Mouse (Mus musculus) liver, embryonic 14.5 days (tissue): ENCODE results near the gene 1810046K07Rik. TPM values are rescaled to one million over a fixed set of nuclear protein-coding genes. Genes with fewer than 3 reads are reported as not detected.

Experiments
- ATAC-seq: fragments of 200-750 bp; cut with Nextera tagmentation; 2 replicates; pipeline ENCODE4 v1.8.0; 2017; ENCODE audit warnings: moderate number of reproducible peaks, mild to moderate bottlenecking, moderate library complexity; ENCODE audit not compliant: insufficient read depth
- DNase-seq, 3 experiments: peaks; one replicate each; pipeline ENCODE4 v3.0.0-alpha.2; 2012 to 2013; ENCODE audit warnings: low read depth in 3 of 3, low spot score in 3 of 3
- H3K27ac ChIP-seq: fragments of 300-500 bp; sonication (generic); 2 replicates; pipeline ENCODE4 v1.5.1; 2014; ENCODE audit warnings: moderate library complexity, mild to moderate bottlenecking, control low read depth, inconsistent platforms
- H3K27me3 ChIP-seq: fragments of 300-500 bp; sonication (generic); 2 replicates; pipeline ENCODE4 v1.6.1; 2014; ENCODE audit warnings: mild to moderate bottlenecking, low read length, moderate library complexity; ENCODE audit not compliant: control insufficient read depth, insufficient read depth
- H3K36me3 ChIP-seq: fragments of 300-500 bp; sonication (generic); replicated peaks from 2 replicates; pipeline ENCODE4 v1.6.1; 2014; ENCODE audit warnings: low read depth; ENCODE audit not compliant: control insufficient read depth, insufficient read depth
- H3K4me1 ChIP-seq, 2 experiments: fragments of 200-500 bp in 1 of 2; fragments of 300-500 bp in 1 of 2; sonication (generic) in 1 of 2; replicated peaks; 2 replicates each; pipeline ENCODE4 v1.6.1; 2012 to 2014; ENCODE audit warnings: antibody characterized with exemption in 1 of 2, inconsistent platforms in 1 of 2, low read length in 1 of 2; ENCODE audit not compliant: control insufficient read depth in 2 of 2, insufficient read depth in 2 of 2
- H3K4me2 ChIP-seq: fragments of 300-500 bp; sonication (generic); 2 replicates; pipeline ENCODE4 v1.6.1; 2014; ENCODE audit warnings: low read depth, mild to moderate bottlenecking, control low read depth, moderate library complexity
- H3K4me3 ChIP-seq, 2 experiments: fragments of 200-500 bp in 1 of 2; fragments of 300-500 bp in 1 of 2; sonication (generic) in 1 of 2; 2 replicates each; pipeline ENCODE4 v1.5.1; 2012 to 2014; ENCODE audit warnings: low read depth in 2 of 2, low read length in 2 of 2, mild to moderate bottlenecking in 2 of 2, control low read depth in 1 of 2, inconsistent platforms in 1 of 2, moderate library complexity in 1 of 2; ENCODE audit not compliant: insufficient read depth in 1 of 2
- H3K9ac ChIP-seq: fragments of 300-500 bp; sonication (generic); replicated peaks from 2 replicates; pipeline ENCODE4 v1.6.1; 2014; ENCODE audit warnings: mild to moderate bottlenecking, control low read depth, moderate library complexity
- H3K9me3 ChIP-seq: fragments of 300-500 bp; sonication (generic); 2 replicates; pipeline ENCODE4 v1.6.1; 2016; ENCODE audit warnings: low read length, mixed read lengths; ENCODE audit not compliant: control insufficient read depth
- CTCF ChIP-seq: IDR thresholded peaks from 2 replicates; pipeline ENCODE4 v1.5.1; 2016; ENCODE audit warnings: antibody characterized with exemption, low read depth, control low read depth
- EP300 ChIP-seq: IDR thresholded peaks from 2 replicates; pipeline ENCODE4 v1.6.1; 2016; ENCODE audit warnings: antibody characterized with exemption, low read depth
- WGBS: fragments of 180-500 bp; shearing (Covaris S2); extraction: QIAGEN DNeasy Blood & Tissue Kit; methylation state at CpG from one replicate; pipeline ENCODE4 v1.1.7; 2014; ENCODE audit not compliant: insufficient replicate concordance; 5-methylcytosine and 5-hydroxymethylcytosine counted together
- polyA plus RNA-seq, 2 experiments: library from polyadenylated mRNA; depleted of rRNA in 1 of 2; stranded (reverse) in 1 of 2; unstranded in 1 of 2; fragments of >200 nt; fragmentation: Nextera tagmentation in 1 of 2; extraction: Ambion mirVana in 1 of 2; gene quantifications; 2 replicates each; pipeline versions ENCODE4 v1.2.1 to v1.2.3; 2012 to 2014

The 1810046K07Rik gene
- polyA plus RNA-seq, 2 experiments = 0.07 to 0.08 TPM

DNA sequence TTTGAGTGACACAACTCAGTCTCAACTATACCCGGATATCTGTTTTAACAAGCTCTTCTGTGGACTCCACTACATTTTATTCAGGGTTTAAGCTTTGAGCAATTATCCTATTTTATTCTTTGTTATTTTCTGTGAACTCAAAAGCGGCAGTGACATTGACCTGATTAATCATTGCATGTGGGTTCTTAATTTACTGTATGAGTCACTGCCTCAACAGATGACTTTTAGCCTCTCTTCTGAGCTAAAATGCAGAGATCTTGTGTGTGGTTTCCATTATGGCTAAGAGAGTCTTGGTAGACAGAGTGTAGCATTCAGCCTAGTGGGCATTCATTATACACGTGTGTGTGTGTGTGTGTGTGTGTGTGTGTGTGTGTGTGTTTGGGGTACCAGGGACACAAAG lies 24.2 kb upstream of the 1810046K07Rik start:
- TF ChIP-seq CTCF = no peak
- TF ChIP-seq EP300 = no peak
- ATAC-seq (no peak), DNase-seq (no peak)
- no peak overlapping the region for H3K4me3 ChIP-seq
- H3K4me2 ChIP-seq = no peak overlapping the region
- H3K27me3 ChIP-seq = no peaks in the 10 kb centered on the region; the same call in 1 of the 2 replicates
- H3K36me3 ChIP-seq = no peaks in the 10 kb centered on the region
- no peaks in the 10 kb centered on the region for H3K4me1 ChIP-seq
- no peak overlapping the region for H3K27ac ChIP-seq
- 56% methylated on average over 3 of the region's 3 CpGs for WGBS
- H3K9ac ChIP-seq = no peak overlapping the region
- H3K9me3 ChIP-seq = no peaks in the 10 kb centered on the region

DNA sequence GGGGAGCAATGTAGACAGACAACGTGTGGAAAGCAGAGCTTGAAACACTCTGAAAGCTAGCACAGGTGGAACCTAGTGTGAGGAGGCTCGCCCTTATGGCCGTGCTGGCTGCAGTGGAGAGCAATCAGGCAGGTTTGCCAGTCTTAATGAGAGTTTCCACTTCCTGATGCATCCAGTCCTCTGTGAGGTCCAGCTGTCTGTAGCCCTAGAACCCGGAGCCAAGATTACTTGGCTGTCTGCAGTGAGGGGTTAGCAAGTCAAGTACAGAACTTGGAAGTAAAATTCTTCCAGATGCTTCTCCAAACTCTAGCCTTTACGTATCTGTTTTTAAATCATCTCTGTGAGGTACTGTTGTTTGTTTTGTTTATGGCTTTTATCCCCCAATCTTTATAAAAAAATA lies 20.7 kb upstream of the 1810046K07Rik start:
- no peak for ATAC-seq
- DNase-seq = no peak
- Histone ChIP-seq H3K27ac (no peak overlapping the region), H3K4me2 (no peak overlapping the region), H3K36me3 (no peaks in the 10 kb centered on the region), H3K9me3 (no peaks in the 10 kb centered on the region), H3K27me3 (no peaks in the 10 kb centered on the region), H3K9ac (no peak overlapping the region), H3K4me3 (no peak overlapping the region), H3K4me1 (no peaks in the 10 kb centered on the region)
- TF ChIP-seq CTCF = no peak
- no peak for TF ChIP-seq EP300
- 59% methylated on average over 5 of the region's 5 CpGs for WGBS

DNA sequence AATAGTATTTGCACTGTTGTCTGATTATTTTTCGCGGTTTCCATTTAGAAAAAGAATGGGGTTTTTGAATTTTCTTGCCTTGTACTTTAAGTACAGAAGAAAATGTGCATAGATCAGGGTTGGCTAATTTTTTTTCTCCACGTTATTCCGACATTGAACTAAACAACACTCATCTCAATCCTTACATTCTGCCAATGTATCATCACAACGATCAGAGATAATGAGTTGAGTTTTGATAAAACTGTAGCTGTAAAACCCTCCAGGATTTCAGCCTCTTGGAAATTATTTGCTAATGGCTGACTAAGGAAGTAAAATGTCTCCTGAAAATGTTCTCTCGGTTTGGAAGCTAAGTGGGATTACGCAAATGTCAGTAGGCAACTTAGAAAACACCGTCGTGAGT lies 17.1 kb upstream of the 1810046K07Rik start:
- Histone ChIP-seq H3K27ac (no peak overlapping the region), H3K9ac (no peak overlapping the region), H3K4me2 (no peak overlapping the region), H3K4me3 (no peak overlapping the region), H3K9me3 (no peaks in the 10 kb centered on the region), H3K27me3 (no peaks in the 10 kb centered on the region), H3K4me1 (no peaks in the 10 kb centered on the region), H3K36me3 (no peaks in the 10 kb centered on the region)
- DNase-seq (no peak), ATAC-seq (no peak)
- WGBS = 73% methylated on average over 9 of the region's 9 CpGs
- no peak for TF ChIP-seq CTCF
- no peak for TF ChIP-seq EP300

DNA sequence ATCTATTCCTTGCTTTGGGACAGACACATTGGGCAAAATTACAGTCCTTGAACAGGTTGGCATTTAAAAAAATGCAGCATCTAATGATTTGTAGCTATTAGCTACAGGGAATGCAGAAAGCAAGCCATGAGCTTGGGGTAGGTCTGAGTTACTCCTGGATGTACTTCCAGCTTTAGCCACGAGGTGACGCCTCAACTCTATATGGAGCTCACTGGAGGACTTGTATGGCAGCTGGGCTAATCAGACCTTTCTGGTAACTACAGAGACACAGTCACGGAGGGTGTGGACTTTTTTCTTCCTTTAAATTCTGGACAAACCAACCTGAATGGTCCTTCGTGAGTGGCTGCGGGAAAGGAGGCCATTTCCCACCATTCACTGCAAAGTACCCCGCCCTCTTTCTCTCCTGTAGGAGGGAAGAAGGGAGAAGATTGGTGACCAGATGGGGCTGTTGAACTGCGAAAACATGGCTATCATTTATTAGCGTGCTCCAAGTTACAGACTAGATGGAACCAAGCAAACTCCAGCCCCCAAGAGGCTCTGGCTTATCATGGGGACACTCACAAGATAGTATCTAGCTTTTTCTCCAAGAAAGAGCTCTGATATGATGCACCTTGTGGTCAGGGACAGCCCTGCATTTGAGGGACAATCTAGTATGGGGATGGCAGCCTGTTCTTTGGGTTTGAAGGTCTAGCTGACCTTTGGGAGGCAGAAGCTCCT lies 6.7 kb upstream of the 1810046K07Rik start:
- H3K27ac ChIP-seq = no peak overlapping the region
- no peaks in the 10 kb centered on the region for H3K4me1 ChIP-seq
- ATAC-seq (no peak), DNase-seq (peak; percentile 17 to 34 (median 22))
- WGBS = 17% methylated on average over 8 of the region's 8 CpGs
- no peaks in the 10 kb centered on the region for H3K9me3 ChIP-seq
- H3K4me3 ChIP-seq = no peak overlapping the region
- no peak overlapping the region for H3K4me2 ChIP-seq
- no peaks in the 10 kb centered on the region for H3K36me3 ChIP-seq
- H3K9ac ChIP-seq = no peak overlapping the region
- TF ChIP-seq EP300 = no peak
- peak; percentile 76 for TF ChIP-seq CTCF
- no peaks in the 10 kb centered on the region for H3K27me3 ChIP-seq

DNA sequence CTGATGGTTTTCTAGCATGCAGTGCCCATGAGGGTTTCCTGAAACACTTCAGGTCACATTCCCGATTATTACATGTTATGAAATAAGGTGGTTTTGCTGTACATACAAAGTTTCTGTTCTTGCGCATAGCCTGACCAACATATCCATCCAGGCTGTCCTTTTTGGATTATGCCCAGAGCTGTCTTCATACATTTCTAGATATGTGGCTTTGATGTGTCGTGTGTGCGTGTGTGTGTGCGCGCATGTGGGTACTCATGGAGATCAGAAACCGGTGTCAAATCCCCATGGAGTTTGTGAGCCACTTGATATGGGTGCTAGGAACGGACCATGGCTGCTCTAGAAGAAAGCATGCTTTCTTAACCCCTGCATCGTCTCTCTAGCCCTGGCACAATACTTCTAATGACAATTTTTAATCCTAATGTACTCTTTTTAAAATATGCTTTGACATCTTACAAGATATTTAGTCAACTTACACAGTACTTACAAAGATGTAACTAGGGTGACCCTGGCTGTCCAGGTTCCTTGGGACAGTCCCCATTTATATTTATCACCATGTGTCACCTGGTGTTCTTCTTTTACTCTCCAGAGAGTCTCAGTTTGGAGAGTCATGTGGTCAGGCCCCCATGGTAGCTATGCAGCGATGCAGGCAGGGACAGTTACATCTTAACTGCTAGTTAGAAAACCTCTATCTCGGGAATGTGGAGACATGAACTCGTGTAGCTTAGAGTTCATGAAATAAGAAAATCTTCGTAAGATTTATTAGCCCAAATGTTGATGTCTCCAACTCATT lies 2.9 kb upstream of the 1810046K07Rik start:
- no peak overlapping the region for H3K4me3 ChIP-seq
- 67% methylated on average over 13 of the region's 13 CpGs for whole genome bisulfite sequencing
- H3K27me3 ChIP-seq = no peaks in the 10 kb centered on the region
- TF ChIP-seq EP300 (no peak), CTCF (no peak)
- H3K27ac ChIP-seq = no peak overlapping the region
- H3K4me1 ChIP-seq = no peaks in the 10 kb centered on the region
- DNase-seq (no peak), ATAC-seq (no peak)
- no peaks in the 10 kb centered on the region for H3K9me3 ChIP-seq
- no peaks in the 10 kb centered on the region for H3K36me3 ChIP-seq
- H3K9ac ChIP-seq = no peak overlapping the region
- H3K4me2 ChIP-seq = no peak overlapping the region
